Mouse (Mus musculus): Measurements from ENCODE around the gene Slc2a12. TPM values are rescaled to one million over a fixed set of nuclear protein-coding genes. Genes with fewer than 3 reads are reported as not detected.

Gene Slc2a12
- polyA plus RNA-seq, 1 experiment, result 3.8 TPM

GRCm38 (mm10) chr10:22674176-22674575 is 29.4 kb downstream of the Slc2a12 start:
- TF ChIP-seq CTCF (IDR thresholded peaks at IDR 0.05; ENCODE audit: borderline replicate concordance, extremely low read depth, insufficient read depth, insufficient read length), result no peak
- TF ChIP-seq POLR2A (IDR thresholded peaks at IDR 0.05; ENCODE audit: borderline replicate concordance, extremely low read depth, insufficient read depth, insufficient read length, poor library complexity, severe bottlenecking), result no peak
- no peak for DNase-seq (ENCODE audit: low read depth)

GRCm38 (mm10) chr10:22675848-22676630 is 31.2 kb downstream of the Slc2a12 start:
- DNase-seq (ENCODE audit: low read depth), result peak; percentile 25
- TF ChIP-seq POLR2A (IDR thresholded peaks at IDR 0.05; ENCODE audit: borderline replicate concordance, extremely low read depth, insufficient read depth, insufficient read length, poor library complexity, severe bottlenecking) (no peak), CTCF (IDR thresholded peaks at IDR 0.05; ENCODE audit: borderline replicate concordance, extremely low read depth, insufficient read depth, insufficient read length) (no peak)

GRCm38 (mm10) chr10:22696236-22696635 is 51.4 kb downstream of the Slc2a12 start:
- TF ChIP-seq CTCF (IDR thresholded peaks at IDR 0.05; ENCODE audit: borderline replicate concordance, extremely low read depth, insufficient read depth, insufficient read length) (no peak), POLR2A (IDR thresholded peaks at IDR 0.05; ENCODE audit: borderline replicate concordance, extremely low read depth, insufficient read depth, insufficient read length, poor library complexity, severe bottlenecking) (no peak)
- no peak for DNase-seq (ENCODE audit: low read depth)

GRCm38 (mm10) chr10:22696864-22697263 is 52.1 kb downstream of the Slc2a12 start:
- TF ChIP-seq CTCF (IDR thresholded peaks at IDR 0.05; ENCODE audit: borderline replicate concordance, extremely low read depth, insufficient read depth, insufficient read length) (no peak), POLR2A (IDR thresholded peaks at IDR 0.05; ENCODE audit: borderline replicate concordance, extremely low read depth, insufficient read depth, insufficient read length, poor library complexity, severe bottlenecking) (no peak)

GRCm38 (mm10) chr10:22698158-22698953 is 53.5 kb downstream of the Slc2a12 start:
- TF ChIP-seq CTCF (IDR thresholded peaks at IDR 0.05; ENCODE audit: borderline replicate concordance, extremely low read depth, insufficient read depth, insufficient read length) (no peak), POLR2A (IDR thresholded peaks at IDR 0.05; ENCODE audit: borderline replicate concordance, extremely low read depth, insufficient read depth, insufficient read length, poor library complexity, severe bottlenecking) (no peak)
- no peak for DNase-seq (ENCODE audit: low read depth)

More at GRCm38 (mm10) chr10:22696864-22697263, 52.1 kb downstream of the Slc2a12 start:
- no peak for DNase-seq (ENCODE audit: low read depth)

GRCm38 (mm10) chr10:22699487-22700335 is 54.9 kb downstream of the Slc2a12 start:
- no peak for TF ChIP-seq POLR2A (IDR thresholded peaks at IDR 0.05; ENCODE audit: borderline replicate concordance, extremely low read depth, insufficient read depth, insufficient read length, poor library complexity, severe bottlenecking)

GRCm38 (mm10) chr10:22700773-22701172 is 56.0 kb downstream of the Slc2a12 start:
- no peak for TF ChIP-seq CTCF (IDR thresholded peaks at IDR 0.05; ENCODE audit: borderline replicate concordance, extremely low read depth, insufficient read depth, insufficient read length)
- TF ChIP-seq POLR2A (IDR thresholded peaks at IDR 0.05; ENCODE audit: borderline replicate concordance, extremely low read depth, insufficient read depth, insufficient read length, poor library complexity, severe bottlenecking), result no peak
- DNase-seq (ENCODE audit: low read depth), result no peak

More at GRCm38 (mm10) chr10:22699487-22700335, 54.9 kb downstream of the Slc2a12 start:
- DNase-seq (ENCODE audit: low read depth), result no peak

- peak; percentile 27 for DNase-seq (ENCODE audit: low read depth)
- TF ChIP-seq CTCF (IDR thresholded peaks at IDR 0.05; ENCODE audit: borderline replicate concordance, extremely low read depth, insufficient read depth, insufficient read length), result no peak
- TF ChIP-seq POLR2A (IDR thresholded peaks at IDR 0.05; ENCODE audit: borderline replicate concordance, extremely low read depth, insufficient read depth, insufficient read length, poor library complexity, severe bottlenecking), result no peak
Observed at GRCm38 (mm10) chr10:22701485-22702315, 56.9 kb downstream of the Slc2a12 start.

GRCm38 (mm10) chr10:22703844-22704243 is 59.0 kb downstream of the Slc2a12 start:
- no peak for TF ChIP-seq CTCF (IDR thresholded peaks at IDR 0.05; ENCODE audit: borderline replicate concordance, extremely low read depth, insufficient read depth, insufficient read length)
- no peak for TF ChIP-seq POLR2A (IDR thresholded peaks at IDR 0.05; ENCODE audit: borderline replicate concordance, extremely low read depth, insufficient read depth, insufficient read length, poor library complexity, severe bottlenecking)
- no peak for DNase-seq (ENCODE audit: low read depth)

GRCm38 (mm10) chr10:22708190-22708843 is 63.5 kb downstream of the Slc2a12 start:
- no peak for DNase-seq (ENCODE audit: low read depth)
- no peak for TF ChIP-seq CTCF (IDR thresholded peaks at IDR 0.05; ENCODE audit: borderline replicate concordance, extremely low read depth, insufficient read depth, insufficient read length)
- TF ChIP-seq POLR2A (IDR thresholded peaks at IDR 0.05; ENCODE audit: borderline replicate concordance, extremely low read depth, insufficient read depth, insufficient read length, poor library complexity, severe bottlenecking), result no peak

All from brain, embryonic 14.5 days (tissue).